Mouse (Mus musculus) lung, embryonic 14.5 days (tissue): ENCODE measurements around the gene Naip2. TPM values are rescaled to one million over a fixed set of nuclear protein-coding genes. Genes with fewer than 3 reads are reported as not detected.
"Not testable (repeated sequence)": the region's sequence is repeated elsewhere in the genome, so short reads cannot be mapped to it uniquely, and the experiment has no call there.

Experiments
- ATAC-seq: fragments of 200-750 bp; cut with Nextera tagmentation; 2 replicates; pipeline ENCODE4 v1.8.0; 2017; ENCODE audit warnings: mild to moderate bottlenecking, moderate TSS enrichment, moderate library complexity; ENCODE audit not compliant: insufficient read depth
- DNase-seq: peaks from one replicate; pipeline ENCODE4 v3.0.0-alpha.2; 2015
- H3K27ac ChIP-seq: fragments of 300-500 bp; sonication (generic); 2 replicates; pipeline ENCODE4 v1.5.1; 2014; ENCODE audit warnings: low read depth, mild to moderate bottlenecking, moderate library complexity
- H3K27me3 ChIP-seq: fragments of 300-500 bp; sonication (generic); 2 replicates; pipeline ENCODE4 v1.6.1; 2014; ENCODE audit warnings: low read length, control low read depth; ENCODE audit not compliant: insufficient read depth
- H3K36me3 ChIP-seq: fragments of 300-500 bp; sonication (generic); 2 replicates; pipeline ENCODE4 v1.6.1; 2014; ENCODE audit warnings: control low read depth; ENCODE audit not compliant: insufficient read depth
- H3K4me1 ChIP-seq: fragments of 300-500 bp; sonication (generic); 2 replicates; pipeline ENCODE4 v1.6.1; 2014; ENCODE audit warnings: antibody characterized with exemption, control low read depth; ENCODE audit not compliant: insufficient read depth
- H3K4me2 ChIP-seq: fragments of 300-500 bp; sonication (generic); 2 replicates; pipeline ENCODE4 v1.6.1; 2014; ENCODE audit warnings: mild to moderate bottlenecking
- H3K4me3 ChIP-seq: fragments of 300-500 bp; sonication (generic); 2 replicates; pipeline ENCODE4 v1.5.1; 2014; ENCODE audit warnings: low read depth, low read length
- H3K9ac ChIP-seq: fragments of 300-500 bp; sonication (generic); 2 replicates; pipeline ENCODE4 v1.6.1; 2014
- H3K9me3 ChIP-seq: fragments of 300-500 bp; sonication (generic); 2 replicates; pipeline ENCODE4 v1.6.1; 2016; ENCODE audit warnings: low read depth, low read length, control low read depth
- CTCF ChIP-seq: IDR thresholded peaks from 2 replicates; pipeline ENCODE4 v1.5.1; 2016; ENCODE audit warnings: antibody characterized with exemption, low read depth
- WGBS: fragments of 180-500 bp; shearing (Covaris S2); extraction: QIAGEN DNeasy Blood & Tissue Kit; methylation state at CpG from one replicate; pipeline ENCODE4 v1.1.7; 2014; 5-methylcytosine and 5-hydroxymethylcytosine counted together
- polyA plus RNA-seq: library from polyadenylated mRNA; unstranded; fragments of >200 nt; fragmentation: Nextera tagmentation; extraction: Ambion mirVana; gene quantifications from 2 replicates; pipeline ENCODE4 v1.2.1, GENCODE M21; 2014

Naip2 gene
- polyA plus RNA-seq: 0.43 and 0.62 TPM in 2 replicates

- H3K4me3 ChIP-seq, H3K36me3 ChIP-seq, ATAC-seq, H3K9me3 ChIP-seq, H3K27ac ChIP-seq, H3K9ac ChIP-seq, DNase-seq, H3K4me2 ChIP-seq, H3K4me1 ChIP-seq, H3K27me3 ChIP-seq: not testable (repeated sequence)
- WGBS: 36% methylated on average over 3 of the region's 3 CpGs
Observed at GRCm38 (mm10) chr13:100201659-100202333, at the start of gene Naip2. Gene Naip2 (minus strand): TSS chr13:100202092.

- not testable (repeated sequence) for H3K4me2 ChIP-seq, ATAC-seq, H3K9ac ChIP-seq, DNase-seq, H3K27me3 ChIP-seq, H3K4me3 ChIP-seq, H3K4me1 ChIP-seq, H3K36me3 ChIP-seq, H3K9me3 ChIP-seq, H3K27ac ChIP-seq
- WGBS: 57% methylated on average over 5 of the region's 5 CpGs
Observed at GRCm38 (mm10) chr13:100246896-100247519, 45.1 kb upstream of the Naip2 start.

DNA sequence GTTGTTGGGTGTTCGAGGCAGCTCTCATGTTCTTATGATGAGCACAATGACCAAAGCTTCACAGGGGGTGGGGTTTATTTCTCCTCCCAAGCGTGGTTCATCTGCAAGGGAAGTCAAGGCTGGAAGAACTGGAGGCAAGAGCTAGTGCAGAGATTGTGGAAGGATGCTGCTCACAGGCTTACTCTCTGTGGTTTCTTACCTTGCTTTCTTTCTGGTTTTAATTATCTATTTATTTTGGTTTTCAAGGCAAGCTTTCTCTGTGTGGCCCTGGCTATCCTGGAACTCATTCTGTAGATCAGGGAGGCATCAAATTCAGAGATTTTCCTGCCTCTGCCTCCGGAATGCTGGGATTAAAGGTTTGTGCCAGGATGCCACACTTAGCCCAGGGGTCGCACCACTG, 44.3 kb upstream of the Naip2 start, which contains the start of gene Naip5:
TSS of gene Naip5 (minus strand) at position 101 of the 400 bp plus-strand sequence.
- not testable (repeated sequence) for DNase-seq, H3K9ac ChIP-seq, H3K9me3 ChIP-seq, H3K4me1 ChIP-seq, H3K4me2 ChIP-seq, ATAC-seq, H3K4me3 ChIP-seq, H3K36me3 ChIP-seq, H3K27me3 ChIP-seq, H3K27ac ChIP-seq
- WGBS: 70% methylated on average over 4 of the region's 4 CpGs

GRCm38 (mm10) chr13:100243702-100244101, 41.8 kb upstream of the Naip2 start:
- no peaks in the 10 kb centered on the region for H3K36me3 ChIP-seq
- H3K27ac ChIP-seq: no peak overlapping the region
- H3K4me2 ChIP-seq: no peak overlapping the region
- ATAC-seq (no peak), DNase-seq (no peak)
- H3K9ac ChIP-seq: no peak overlapping the region
- H3K9me3 ChIP-seq: no peaks in the 10 kb centered on the region
- TF ChIP-seq CTCF: no peak
- no peaks in the 10 kb centered on the region for H3K4me1 ChIP-seq
- no peaks in the 10 kb centered on the region for H3K27me3 ChIP-seq
- no peak overlapping the region for H3K4me3 ChIP-seq

DNA sequence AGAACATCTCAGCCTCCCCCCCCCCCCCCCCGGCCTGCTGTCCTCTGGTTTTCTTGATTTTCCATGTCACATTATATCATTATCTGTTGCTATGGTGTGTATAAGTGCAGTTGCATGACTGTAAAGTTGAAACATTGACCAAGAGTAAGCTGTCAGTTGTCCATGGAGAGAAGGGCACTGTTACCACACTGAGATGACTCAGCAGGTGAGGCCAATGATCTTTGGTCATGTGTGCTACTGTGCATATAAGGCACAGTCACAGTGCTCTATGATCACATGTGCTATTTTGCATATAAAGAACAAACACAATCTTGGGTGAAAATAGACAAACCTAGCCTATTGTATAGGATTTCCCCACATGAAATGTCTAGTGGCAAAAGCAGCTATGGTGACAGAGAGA, 11.8 kb upstream of the Naip2 start:
- H3K9ac ChIP-seq, H3K27ac ChIP-seq, H3K4me2 ChIP-seq, H3K4me3 ChIP-seq, H3K9me3 ChIP-seq, H3K27me3 ChIP-seq, H3K36me3 ChIP-seq, DNase-seq, H3K4me1 ChIP-seq, ATAC-seq: not testable (repeated sequence)
- 100% methylated on average over 1 of the region's 1 CpGs for WGBS

- Histone ChIP-seq H3K27ac (no peak overlapping the region), H3K36me3 (no peaks in the 10 kb centered on the region), H3K9ac (no peak overlapping the region), H3K9me3 (no peaks in the 10 kb centered on the region), H3K27me3 (no peaks in the 10 kb centered on the region), H3K4me2 (no peak overlapping the region), H3K4me3 (no peak overlapping the region), H3K4me1 (no peaks in the 10 kb centered on the region)
- WGBS: 20% methylated on average over 8 of the region's 8 CpGs
- peak; percentile 93 for DNase-seq
- peak; percentile 21; the same call in 1 of the 2 replicates for ATAC-seq
- TF ChIP-seq CTCF: no peak
Observed at GRCm38 (mm10) chr13:100210540-100210939, 8.6 kb upstream of the Naip2 start.

DNA sequence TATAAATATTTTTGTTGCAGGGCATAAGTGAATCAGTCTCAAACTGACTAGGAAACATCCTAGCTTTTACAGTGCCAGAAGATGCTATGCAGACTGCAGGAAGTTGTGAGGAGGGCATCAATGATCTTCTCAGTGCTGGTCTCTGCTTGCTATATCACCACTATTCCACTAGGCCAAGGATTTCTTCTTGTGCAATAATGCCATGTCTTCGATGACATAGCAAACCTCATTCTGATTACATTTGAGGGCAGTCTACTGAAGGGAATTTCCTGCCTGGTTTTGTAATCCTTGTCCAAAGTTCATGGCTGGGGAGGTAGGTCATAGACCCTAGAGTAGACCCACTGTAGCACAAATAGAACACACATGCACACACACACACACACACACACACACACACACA, 1.4 kb upstream of the Naip2 start:
- 88% methylated on average over 1 of the region's 1 CpGs for WGBS
- ATAC-seq (no peak), DNase-seq (no peak)
- no peaks in the 10 kb centered on the region for H3K36me3 ChIP-seq
- H3K4me2 ChIP-seq: no peak overlapping the region
- H3K9me3 ChIP-seq: no peaks in the 10 kb centered on the region
- TF ChIP-seq CTCF: no peak
- no peak overlapping the region for H3K4me3 ChIP-seq
- H3K4me1 ChIP-seq: no peaks in the 10 kb centered on the region
- H3K9ac ChIP-seq: no peak overlapping the region
- H3K27ac ChIP-seq: no peak overlapping the region
- no peaks in the 10 kb centered on the region for H3K27me3 ChIP-seq
